Mouse (Mus musculus) heart, postnatal 0 days (tissue): Measurements from ENCODE around the gene Rab14. TPM values are rescaled to one million over a fixed set of nuclear protein-coding genes. Genes with fewer than 3 reads are reported as not detected.
A peak's percentile ranks its signal among the peaks of the same experiment; 100 is the strongest.

ENCODE experiments used
- ATAC-seq: fragments of 200-750 bp; cut with Nextera tagmentation; 2 replicates; pipeline ENCODE4 v1.8.0; 2017; ENCODE audit warnings: low read depth, moderate number of reproducible peaks, moderate library complexity; ENCODE audit not compliant: insufficient read depth
- DNase-seq: peaks from one replicate; pipeline ENCODE4 v3.0.0-alpha.2; 2016; ENCODE audit warnings: low spot score
- H3K27ac ChIP-seq: fragments of 300-500 bp; sonication (generic); 2 replicates; pipeline ENCODE4 v1.5.1; 2014; ENCODE audit warnings: low read depth, mild to moderate bottlenecking
- H3K27me3 ChIP-seq: fragments of 300-500 bp; sonication (generic); 2 replicates; pipeline ENCODE4 v1.6.1; 2014; ENCODE audit warnings: low read length, mixed read lengths; ENCODE audit not compliant: control insufficient read depth, insufficient read depth
- H3K36me3 ChIP-seq: fragments of 300-500 bp; sonication (generic); replicated peaks from 2 replicates; pipeline ENCODE4 v1.6.1; 2014; ENCODE audit warnings: low read length, mixed read lengths; ENCODE audit not compliant: control insufficient read depth, insufficient read depth
- H3K4me1 ChIP-seq: fragments of 300-500 bp; sonication (generic); 2 replicates; pipeline ENCODE4 v1.6.1; 2014; ENCODE audit warnings: antibody characterized with exemption; ENCODE audit not compliant: control insufficient read depth, insufficient read depth
- H3K4me2 ChIP-seq: fragments of 300-500 bp; sonication (generic); 2 replicates; pipeline ENCODE4 v1.6.1; 2014; ENCODE audit warnings: low read depth, mild to moderate bottlenecking, low read length, moderate library complexity
- H3K4me3 ChIP-seq: fragments of 300-500 bp; sonication (generic); 2 replicates; pipeline ENCODE4 v1.5.1; 2014; ENCODE audit warnings: low read depth, low read length
- H3K9ac ChIP-seq: fragments of 300-500 bp; sonication (generic); replicated peaks from 2 replicates; pipeline ENCODE4 v1.6.1; 2014; ENCODE audit warnings: low read depth, low read length, mixed read lengths
- H3K9me3 ChIP-seq: fragments of 300-500 bp; sonication (generic); replicated peaks from 2 replicates; pipeline ENCODE4 v1.6.1; 2016; ENCODE audit warnings: low read length; ENCODE audit not compliant: control insufficient read depth
- CTCF ChIP-seq: IDR thresholded peaks from 2 replicates; pipeline ENCODE4 v1.5.1; 2016; ENCODE audit warnings: antibody characterized with exemption, control low read depth, low read depth
- EP300 ChIP-seq: IDR thresholded peaks from 2 replicates; pipeline ENCODE4 v1.6.1; 2016; ENCODE audit warnings: antibody characterized with exemption, low read depth
- WGBS: fragments of 180-500 bp; shearing (Covaris S2); extraction: QIAGEN DNeasy Blood & Tissue Kit; methylation state at CpG from one replicate; pipeline ENCODE4 v1.1.7; 2014; 5-methylcytosine and 5-hydroxymethylcytosine counted together
- polyA plus RNA-seq: library from polyadenylated mRNA; unstranded; fragments of >200 nt; fragmentation: Nextera tagmentation; extraction: Ambion mirVana; gene quantifications from 2 replicates; pipeline ENCODE4 v1.2.1, GENCODE M21; 2015
- total RNA-seq: library from RNA; depleted of rRNA; stranded (reverse); fragments of >200 nt; gene quantifications from 2 replicates; pipeline ENCODE4 v1.2.3, GENCODE M21; 2014; ENCODE audit warnings: low replicate concordance

Rab14 gene
- total and polyA plus RNA-seq, 2 experiments from 2014 or later = 130 to 349 TPM

GRCm38 (mm10) chr2:35178153-35178552, 22.8 kb downstream of the Rab14 start:
- H3K36me3 ChIP-seq = peaks cover 91% of the 10 kb centered on the region
- no peak overlapping the region for H3K4me3 ChIP-seq
- DNase-seq (no peak), ATAC-seq (no peak)
- H3K4me2 ChIP-seq = no peak overlapping the region
- H3K9me3 ChIP-seq = no peaks in the 10 kb centered on the region
- no peak overlapping the region for H3K27ac ChIP-seq
- WGBS = 59% methylated on average over 3 of the region's 3 CpGs
- no peak overlapping the region for H3K9ac ChIP-seq
- H3K4me1 ChIP-seq = no peaks in the 10 kb centered on the region
- TF ChIP-seq CTCF (no peak), EP300 (no peak)
- H3K27me3 ChIP-seq = no peaks in the 10 kb centered on the region

DNA sequence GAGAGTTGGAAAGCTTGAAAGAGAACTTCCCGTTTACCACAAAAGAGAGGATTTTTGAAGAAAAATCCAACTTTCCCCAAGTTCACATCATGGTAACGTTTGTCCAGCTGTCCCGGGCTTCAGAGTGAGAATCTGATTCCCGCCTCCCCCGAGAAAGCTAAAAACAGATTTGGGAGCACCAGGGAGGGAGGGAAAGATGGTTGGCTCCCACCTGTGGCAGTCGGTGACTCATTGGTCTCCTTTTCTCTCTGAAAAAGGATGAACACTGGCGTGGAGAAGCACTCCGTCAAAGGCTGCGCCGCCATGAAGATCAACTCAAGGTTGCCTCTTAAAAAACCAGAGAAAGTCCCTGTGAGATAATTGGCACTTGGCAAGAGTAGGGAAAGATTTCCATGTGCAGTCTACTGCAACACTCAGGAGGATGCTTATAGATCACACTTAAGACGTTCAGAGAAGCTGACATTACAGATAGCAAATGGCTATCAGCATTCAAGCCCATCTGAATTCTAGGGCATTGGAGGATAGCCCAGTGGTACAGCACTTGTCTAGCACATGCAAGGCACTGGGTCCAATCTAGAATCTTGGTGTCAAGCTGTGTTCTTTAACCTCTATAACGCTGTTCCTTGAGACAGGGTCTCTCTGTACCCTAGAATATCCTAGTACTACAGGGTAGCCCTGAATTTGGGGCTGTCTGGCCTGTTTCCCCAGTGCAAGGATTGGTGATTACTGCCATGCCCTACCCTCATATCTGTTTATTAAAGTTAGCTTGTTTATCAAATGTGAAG, 25.4 kb downstream of the Rab14 start:
- ATAC-seq (no peak), DNase-seq (no peak)
- Histone ChIP-seq H3K9me3 (no peaks in the 10 kb centered on the region), H3K27ac (no peak overlapping the region), H3K27me3 (no peaks in the 10 kb centered on the region), H3K4me3 (no peak overlapping the region), H3K9ac (no peak overlapping the region), H3K4me2 (no peak overlapping the region), H3K36me3 (peaks cover 91% of the 10 kb centered on the region), H3K4me1 (peaks cover 4% of the 10 kb centered on the region; the same call in 1 of the 2 replicates)
- TF ChIP-seq EP300 (no peak), CTCF (no peak)
- WGBS = 85% methylated on average over 12 of the region's 12 CpGs

GRCm38 (mm10) chr2:35174100-35174499, 26.8 kb downstream of the Rab14 start:
- DNase-seq (no peak), ATAC-seq (no peak)
- peaks cover 4% of the 10 kb centered on the region; the same call in 1 of the 2 replicates for H3K4me1 ChIP-seq
- no peaks in the 10 kb centered on the region for H3K27me3 ChIP-seq
- H3K4me3 ChIP-seq = no peak overlapping the region
- TF ChIP-seq CTCF (no peak), EP300 (no peak)
- peak overlapping the region; percentile 40; the same call in 1 of the 2 replicates for H3K27ac ChIP-seq
- 30% methylated on average over 5 of the region's 5 CpGs for WGBS
- H3K9ac ChIP-seq = no peak overlapping the region
- no peaks in the 10 kb centered on the region for H3K9me3 ChIP-seq
- no peak overlapping the region for H3K4me2 ChIP-seq
- H3K36me3 ChIP-seq = peaks cover 87% of the 10 kb centered on the region

GRCm38 (mm10) chr2:35173666-35174065, 27.3 kb downstream of the Rab14 start:
- TF ChIP-seq CTCF = no peak
- no peak for TF ChIP-seq EP300
- no peak overlapping the region for H3K9ac ChIP-seq
- H3K4me1 ChIP-seq = peaks cover 4% of the 10 kb centered on the region; the same call in 1 of the 2 replicates
- no peaks in the 10 kb centered on the region for H3K27me3 ChIP-seq
- DNase-seq (no peak), ATAC-seq (no peak)
- peaks cover 83% of the 10 kb centered on the region for H3K36me3 ChIP-seq
- WGBS = 88% methylated on average over 5 of the region's 5 CpGs
- no peaks in the 10 kb centered on the region for H3K9me3 ChIP-seq
- H3K4me2 ChIP-seq = no peak overlapping the region
- no peak overlapping the region for H3K27ac ChIP-seq
- no peak overlapping the region for H3K4me3 ChIP-seq

DNA sequence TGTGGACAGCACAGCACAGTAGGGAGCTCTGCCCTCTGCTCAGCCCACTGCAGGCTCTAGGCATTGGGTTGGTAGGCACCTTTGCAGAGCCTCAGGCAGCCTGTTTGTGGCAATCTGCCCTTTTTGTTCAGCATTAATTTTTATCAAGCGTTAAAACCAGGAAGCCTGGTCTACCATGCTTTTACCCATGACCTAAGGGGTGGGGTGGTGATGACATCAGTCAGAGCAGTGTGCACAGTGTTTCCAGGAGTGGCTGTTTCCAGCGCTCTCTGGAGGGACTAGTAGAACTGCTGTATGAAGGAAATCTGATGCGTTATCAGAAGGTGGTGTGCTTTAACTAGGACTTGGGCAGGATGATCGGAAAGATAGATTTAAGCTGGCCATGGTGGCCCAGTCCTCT, 28.7 kb downstream of the Rab14 start:
- DNase-seq (no peak), ATAC-seq (no peak)
- Histone ChIP-seq H3K36me3 (peaks cover 83% of the 10 kb centered on the region), H3K4me1 (peaks cover 4% of the 10 kb centered on the region; the same call in 1 of the 2 replicates), H3K27ac (peak overlapping the region; percentile 97), H3K27me3 (no peaks in the 10 kb centered on the region), H3K9me3 (no peaks in the 10 kb centered on the region), H3K4me2 (no peak overlapping the region), H3K4me3 (no peak overlapping the region), H3K9ac (no peak overlapping the region)
- TF ChIP-seq EP300 = no peak
- TF ChIP-seq CTCF = no peak
- 85% methylated on average over 4 of the region's 4 CpGs for WGBS
